Mouse (Mus musculus) erythroid progenitor cell, adult 5-6 weeks (primary cell): ENCODE results near the gene Cbx2. TPM values are rescaled to one million over a fixed set of nuclear protein-coding genes. Genes with fewer than 3 reads are reported as not detected.

Source experiments
- total RNA-seq, 2 experiments: library from RNA; stranded (forward) in 1 of 2; stranded (reverse) in 1 of 2; fragments of 150-400 nt in 1 of 2; fragments of 186-747, 209-891 nt in 1 of 2; gene quantifications; 2 replicates each; pipeline versions ENCODE4 v1.2.3 to v1.2.4; 2015 to 2017; ENCODE audit warnings: low replicate concordance in 2 of 2

The Cbx2 gene
- total RNA-seq, 2 experiments from 2014 or later = not detected

Other genes with a start within 250 kb of the Cbx2 start
- not detected in 2 replicates for gene Rbfox3, start 111.4 kb upstream of the Cbx2 start, total RNA-seq (2015; ENCODE audit: low replicate concordance)
- not detected in 2 replicates for gene Rbfox3, start 111.4 kb upstream of the Cbx2 start, total RNA-seq (2017; ENCODE audit: low replicate concordance)
- not detected in 2 replicates for gene Enpp7, start 34.8 kb upstream of the Cbx2 start, total RNA-seq (2015; ENCODE audit: low replicate concordance)
- not detected in 2 replicates for gene Enpp7, start 34.8 kb upstream of the Cbx2 start, total RNA-seq (2017; ENCODE audit: low replicate concordance)
- gene Cbx8, start 18.0 kb downstream of the Cbx2 start, total RNA-seq (2015; ENCODE audit: low replicate concordance) = 1.3 TPM in 1 of 2 replicates, not detected in the other
- gene Cbx8, start 18.0 kb downstream of the Cbx2 start, total RNA-seq (2017; ENCODE audit: low replicate concordance) = 1.0 and 3.3 TPM in 2 replicates
- 5.4 and 13.4 TPM in 2 replicates for gene Cbx4, start 63.3 kb downstream of the Cbx2 start, total RNA-seq (2015; ENCODE audit: low replicate concordance)
- gene Cbx4, start 63.3 kb downstream of the Cbx2 start, total RNA-seq (2017; ENCODE audit: low replicate concordance) = 2.7 and 4.4 TPM in 2 replicates
- 0.84 and 1.1 TPM in 2 replicates for gene Tbc1d16, start 205.5 kb downstream of the Cbx2 start, total RNA-seq (2015; ENCODE audit: low replicate concordance)
- gene Tbc1d16, start 205.5 kb downstream of the Cbx2 start, total RNA-seq (2017; ENCODE audit: low replicate concordance) = 0.26 TPM in 1 of 2 replicates, not detected in the other
- gene Ccdc40, start 205.6 kb downstream of the Cbx2 start, total RNA-seq (2015; ENCODE audit: low replicate concordance) = not detected in 2 replicates
- gene Ccdc40, start 205.6 kb downstream of the Cbx2 start, total RNA-seq (2017; ENCODE audit: low replicate concordance) = 0.13 and 1.9 TPM in 2 replicates
- gene Gaa, start 244.9 kb downstream of the Cbx2 start, total RNA-seq (2015; ENCODE audit: low replicate concordance) = 4.2 and 8.6 TPM in 2 replicates
- gene Gaa, start 244.9 kb downstream of the Cbx2 start, total RNA-seq (2017; ENCODE audit: low replicate concordance) = 5.6 and 17.9 TPM in 2 replicates